Mouse (Mus musculus) gastrocnemius, postnatal 14 days (tissue): ENCODE data around the gene Rbm14. TPM values are rescaled to one million over a fixed set of nuclear protein-coding genes. Genes with fewer than 3 reads are reported as not detected.

Source experiments
- DNase-seq: peaks from one replicate; pipeline ENCODE4 v3.0.0; 2021; ENCODE audit warnings: mixed read lengths
- intact Hi-C: fragments of 180-260 bp; cut with DNase I; formaldehyde crosslinking; loops from one replicate; pipeline ENCODE4 v1.15.1; 2025; ENCODE audit warnings: low total_unique reads
- long read RNA-seq, 2 experiments: library from polyadenylated mRNA; stranded (forward); transcript quantifications; one replicate each; pipeline ENCODE4 v2.0.0; 2021
- total RNA-seq, 2 experiments: library from RNA; stranded (reverse); gene quantifications; 2 replicates each; pipeline ENCODE4 v1.2.3; 2021

Rbm14 gene
- total RNA-seq = 10 to 100 TPM; 13.6 to 13.9 TPM
- long read RNA-seq, experiment 1, transcript Rbm14-201 (3 exons, 3,165 nt) = major isoform, 7 of 8 reads
- long read RNA-seq, experiment 1, partial matches to known transcripts = 1 of 8 reads
- long read RNA-seq, experiment 1, other reads (novel, unspliced or antisense) = 0 of 8 reads
- long read RNA-seq, experiment 2, transcript Rbm14-201 (3 exons, 3,165 nt) = major isoform, 10 of 10 reads
- long read RNA-seq, experiment 2, partial matches to known transcripts = 0 of 10 reads
- long read RNA-seq, experiment 2, other reads (novel, unspliced or antisense) = 0 of 10 reads

DNA sequence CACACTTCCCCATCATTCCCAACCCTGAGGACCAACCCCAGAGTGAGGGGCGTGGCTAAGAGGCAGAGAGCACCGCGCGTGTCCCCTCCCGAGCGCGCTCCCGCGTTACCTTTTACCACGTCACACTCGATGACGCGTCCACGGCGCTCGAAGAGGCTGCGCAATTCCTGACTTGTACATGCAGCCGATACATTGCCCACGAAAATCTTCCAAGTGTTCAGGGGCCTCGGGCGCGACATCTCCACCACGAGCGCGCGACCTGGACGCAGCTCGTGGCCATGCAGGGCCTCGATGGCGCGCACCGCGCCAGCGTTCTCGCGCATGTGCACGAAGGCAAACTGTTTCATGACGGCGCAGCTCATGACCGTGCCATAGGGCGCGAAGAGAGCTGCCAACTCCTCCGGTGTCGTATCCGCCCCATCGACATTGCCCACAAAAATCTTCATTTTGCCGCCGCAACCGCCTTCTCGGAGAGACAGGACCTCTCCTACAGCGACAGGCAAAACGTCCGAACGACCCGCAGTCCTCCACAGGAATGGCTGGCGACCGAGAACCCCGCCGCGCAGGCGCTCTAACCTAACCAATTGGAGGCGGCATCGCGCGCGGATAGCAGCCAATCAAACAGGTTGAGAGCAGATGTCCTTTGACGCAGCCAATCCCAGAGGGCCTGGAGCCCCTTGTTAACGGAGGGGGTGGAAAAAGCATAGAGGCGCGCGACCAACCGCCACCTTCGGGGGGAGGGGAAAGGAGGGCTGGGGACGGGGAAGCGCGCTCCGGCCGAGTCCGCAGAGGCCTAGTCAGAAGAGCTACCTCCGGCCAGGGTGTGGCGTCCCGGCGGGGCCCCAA, at the start of gene Rbm14, which contains the start of gene Gm21992:
Rbm14 (minus strand) TSS at position 572 of the 846 bp plus-strand sequence.
Gm21992 (minus strand) TSS at position 550 of the 846 bp plus-strand sequence.
- intact Hi-C loops = no loop called here

DNA sequence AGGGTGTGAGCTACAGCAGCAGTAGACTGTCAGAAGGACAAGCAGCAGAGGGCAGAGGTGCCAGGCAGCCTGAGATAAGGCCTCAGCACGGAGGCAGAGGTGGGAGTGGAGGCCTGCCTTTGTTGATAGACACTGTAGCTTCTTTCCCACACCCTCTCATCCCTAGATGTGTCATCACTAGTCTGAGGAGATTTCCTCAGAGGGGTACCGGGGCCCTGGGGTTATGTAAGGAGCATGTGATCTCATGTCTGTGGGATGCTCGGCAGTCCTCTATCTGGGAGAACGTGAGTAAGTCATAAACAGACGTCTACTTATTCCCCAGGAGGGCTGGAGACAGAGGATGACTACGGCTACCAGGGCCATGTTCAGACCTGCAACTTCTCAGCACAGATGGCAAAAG, 47.6 kb upstream of the Rbm14 start:
- DNase-seq = no peak
- intact Hi-C loops = no loop called here

More for the DNA sequence above, at the start of gene Rbm14, which contains the start of gene Gm21992:
- peak; percentile 98 for DNase-seq

DNA sequence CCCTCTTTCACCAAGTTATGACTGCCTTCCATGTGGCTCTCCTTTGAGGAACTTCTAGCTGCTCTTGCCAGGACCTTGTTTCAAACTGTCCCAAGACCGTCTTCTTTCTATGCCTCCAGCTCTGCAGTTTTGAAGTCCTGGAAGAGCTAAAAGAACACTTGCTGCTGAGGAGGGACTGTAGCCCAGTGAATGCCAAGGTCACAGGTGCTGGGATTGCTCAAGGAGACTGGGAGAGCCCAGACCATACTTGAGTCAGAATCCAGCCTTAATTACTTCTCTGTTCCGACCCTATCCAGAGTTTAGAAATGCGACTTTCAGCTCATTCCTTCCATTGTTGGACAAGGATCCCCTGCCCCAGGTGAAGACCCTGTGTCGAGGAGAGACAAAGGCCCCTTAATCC, 44.5 kb upstream of the Rbm14 start:
- no peak for DNase-seq
- intact Hi-C loops = no loop called here

DNA sequence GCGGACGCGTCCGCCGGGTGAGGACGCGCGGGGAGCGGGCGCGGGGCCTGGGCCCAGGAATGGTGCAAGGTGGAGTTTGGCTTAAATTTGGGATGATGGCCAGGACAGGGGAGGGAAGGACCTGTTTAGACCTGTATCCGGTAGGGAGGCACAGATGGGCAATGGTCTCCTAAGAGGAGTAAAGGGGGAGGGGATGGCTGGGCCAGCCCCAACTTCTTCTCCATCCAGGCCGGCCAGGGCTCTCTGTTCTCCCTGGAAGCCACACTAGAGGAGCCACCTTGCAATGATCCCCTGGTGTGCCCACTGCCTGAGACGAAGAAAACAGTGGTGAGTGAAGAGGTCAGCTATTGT, 44.0 kb upstream of the Rbm14 start:
- intact Hi-C loops = no loop called here
- no peak for DNase-seq

DNA sequence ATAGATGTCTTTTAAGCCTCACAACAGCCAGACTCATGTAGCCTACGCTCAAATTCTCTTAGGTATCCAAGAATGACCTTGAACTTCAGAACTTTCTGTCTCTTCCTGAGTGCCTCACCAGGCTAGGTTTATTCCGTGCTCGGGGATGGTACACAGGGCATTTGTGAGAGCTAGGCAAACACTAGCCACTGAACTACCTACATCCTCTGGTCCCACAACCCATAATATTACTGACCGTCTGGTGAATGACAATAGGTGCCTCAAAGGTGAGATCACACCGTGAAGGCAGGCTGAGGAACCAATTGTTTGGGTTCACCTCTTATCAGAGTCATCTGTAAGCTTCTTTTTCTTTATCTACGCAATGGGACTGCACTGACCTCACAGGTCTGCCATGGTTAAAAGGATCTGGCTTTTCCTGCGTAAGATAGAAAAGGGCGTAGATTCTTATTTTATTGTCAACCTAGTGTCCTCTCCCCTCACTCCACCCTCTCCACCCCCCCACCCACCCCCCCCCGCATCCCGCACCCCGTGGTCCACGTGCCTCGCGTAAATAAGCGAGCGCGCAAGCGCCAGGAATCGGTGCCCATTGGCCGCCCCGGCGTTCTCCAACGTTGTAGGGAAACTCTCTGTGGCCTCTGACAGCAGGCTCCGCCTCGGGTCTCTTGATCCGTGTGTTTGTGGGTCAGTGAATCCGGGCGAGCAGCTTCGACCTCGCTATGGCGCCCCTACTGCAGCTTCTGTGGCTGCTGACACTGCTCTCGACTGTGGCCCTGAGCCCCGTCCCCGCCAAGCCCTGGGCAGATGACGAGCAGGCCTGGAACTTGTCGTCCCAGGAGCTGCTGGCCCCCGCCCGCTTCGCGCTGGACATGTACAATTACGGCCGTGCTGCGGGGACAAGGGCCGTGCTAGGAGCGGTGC, 43.4 kb upstream of the Rbm14 start, which contains the start of gene Ctsf:
Ctsf (plus strand) TSS at position 579 of the 918 bp plus-strand sequence.
- peak; percentile 94 for DNase-seq
- intact Hi-C loops = no loop called here

DNA sequence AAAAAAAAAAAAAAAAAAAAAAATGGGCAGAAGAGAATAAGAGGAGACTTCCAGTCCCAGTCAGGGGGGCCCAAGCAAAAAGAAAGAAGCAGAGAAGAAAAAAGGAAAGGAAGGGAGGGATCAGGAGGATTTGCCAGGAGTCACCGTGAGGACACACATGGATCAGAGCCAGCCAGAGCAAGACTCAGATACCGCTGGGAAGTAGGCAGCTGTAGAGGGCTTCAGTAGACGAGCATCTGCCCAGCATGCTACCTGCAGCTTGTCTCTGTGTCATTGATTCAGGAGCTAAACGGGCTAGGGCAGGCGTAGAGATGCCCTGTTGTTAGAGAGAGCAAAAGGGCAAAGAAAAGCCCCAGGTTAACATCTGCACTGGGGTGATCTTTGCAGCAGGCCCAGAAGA, 38.8 kb upstream of the Rbm14 start:
- intact Hi-C loops = no loop called here
- no peak for DNase-seq

DNA sequence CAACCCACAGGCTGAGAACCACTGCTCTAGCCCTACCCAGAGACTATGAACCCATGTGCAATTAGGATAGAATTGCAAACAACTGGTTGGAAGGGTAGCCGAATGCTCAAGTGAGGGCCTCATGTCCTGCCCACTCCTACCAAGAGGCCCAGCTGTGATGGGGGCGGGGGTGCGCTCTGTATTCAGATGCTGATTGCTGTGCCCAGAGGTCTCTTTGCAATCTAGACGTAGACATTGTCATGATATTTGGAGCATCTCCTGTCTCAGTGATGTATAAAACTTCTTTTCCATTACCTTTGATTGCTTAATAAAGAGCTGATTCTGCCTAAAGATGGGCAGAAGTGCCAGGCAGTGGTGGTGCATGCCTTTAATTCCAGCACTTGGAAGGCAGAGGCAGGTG, 38.4 kb upstream of the Rbm14 start:
- intact Hi-C loops = loop anchor here (10.0 kb wide), 1 partner anchor 225 kb away; the partner anchor contains the start of gene Rce1

DNA sequence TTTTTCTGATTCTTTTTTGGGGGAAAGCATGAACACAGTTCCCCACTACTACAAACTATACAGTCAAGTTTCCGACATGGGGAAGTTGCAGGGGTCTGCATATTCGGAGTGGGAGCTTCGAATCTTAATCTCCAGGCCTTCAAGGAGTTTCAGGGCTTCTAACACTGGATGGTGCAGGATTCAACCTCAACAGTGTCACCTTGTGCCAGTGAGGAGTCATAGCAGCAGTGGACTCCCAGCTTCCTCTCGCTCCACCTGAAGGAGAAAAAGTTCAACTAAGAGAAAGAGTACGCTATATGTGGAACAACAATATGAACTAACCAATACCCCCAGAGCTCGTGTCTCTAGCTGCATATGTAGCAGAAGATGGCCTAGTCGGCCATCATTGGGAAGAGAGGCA, 36.1 kb upstream of the Rbm14 start:
- intact Hi-C loops = loop anchor here (2.0 to 10.0 kb wide), 2 partner anchors 93 to 223 kb away; partner anchors contain the start of gene Rce1
- DNase-seq = no peak

More for the DNA sequence above, 38.4 kb upstream of the Rbm14 start:
- DNase-seq = no peak

DNA sequence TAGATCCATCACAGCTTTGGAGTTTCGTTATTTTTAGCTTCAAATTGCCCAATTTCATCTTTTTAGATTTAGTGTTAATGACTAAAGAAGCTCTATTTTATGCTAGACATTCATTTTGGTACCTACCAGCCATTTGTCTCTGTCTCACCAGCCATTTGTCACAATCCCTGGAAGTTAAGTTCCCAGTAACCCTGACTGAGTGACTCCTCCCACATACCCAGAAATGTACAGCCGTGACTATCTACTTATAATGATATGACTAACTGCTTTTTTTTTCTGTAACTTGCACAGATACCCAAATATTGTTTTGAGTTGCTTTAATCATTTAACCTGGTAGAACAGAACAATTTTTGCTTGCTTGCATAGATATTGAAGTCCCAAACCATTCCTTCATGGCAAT, 34.4 kb upstream of the Rbm14 start:
- DNase-seq = no peak
- intact Hi-C loops = loop anchor here (2.0 to 10.0 kb wide), 2 partner anchors 91 to 221 kb away; partner anchors contain the start of gene Rce1

DNA sequence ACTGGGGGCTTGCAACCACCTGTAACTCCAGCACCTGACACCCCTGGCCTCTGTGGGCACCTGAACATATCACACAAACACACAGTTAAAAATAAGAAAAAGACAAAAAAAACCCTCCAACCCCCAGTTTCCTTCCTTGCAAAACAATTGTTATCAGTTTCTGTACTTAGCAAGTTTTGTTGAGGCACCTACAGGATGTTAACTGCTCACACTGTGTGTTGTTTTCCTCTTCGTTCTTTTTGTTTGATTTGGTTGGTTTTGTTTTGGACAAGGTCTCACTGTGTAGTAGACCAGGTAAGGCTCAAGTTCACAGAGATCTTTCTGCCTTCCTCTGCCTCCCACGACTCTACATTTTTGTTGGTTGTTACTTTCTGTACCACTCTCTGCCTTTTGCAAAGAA, 31.2 kb upstream of the Rbm14 start:
- intact Hi-C loops = loop anchor here (10.0 kb wide), 1 partner anchor 218 kb away; the partner anchor contains the start of gene Rce1

DNA sequence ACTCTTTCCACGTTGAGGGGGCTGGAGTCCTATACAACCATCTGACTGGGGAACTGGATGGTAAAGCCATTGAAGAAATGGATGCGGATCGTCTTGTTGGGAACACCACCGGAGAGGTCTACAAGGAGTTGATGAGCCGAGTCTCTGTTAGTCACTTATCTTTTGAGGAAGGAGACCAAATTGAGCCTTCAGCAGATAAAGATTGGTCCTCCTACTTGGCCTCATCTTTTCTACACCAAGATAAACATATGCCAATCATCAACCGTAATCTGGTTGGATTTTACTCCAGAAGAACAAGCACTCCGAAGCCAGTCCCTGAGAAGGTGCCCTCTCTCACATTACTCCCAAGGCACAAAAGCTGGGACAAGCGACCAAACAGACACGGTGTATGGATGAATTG, 29.4 kb upstream of the Rbm14 start:
- intact Hi-C loops = loop anchor here (10.0 kb wide), 1 partner anchor 216 kb away; the partner anchor contains the start of gene Rce1
- no peak for DNase-seq

More for the DNA sequence above, 31.2 kb upstream of the Rbm14 start:
- no peak for DNase-seq

DNA sequence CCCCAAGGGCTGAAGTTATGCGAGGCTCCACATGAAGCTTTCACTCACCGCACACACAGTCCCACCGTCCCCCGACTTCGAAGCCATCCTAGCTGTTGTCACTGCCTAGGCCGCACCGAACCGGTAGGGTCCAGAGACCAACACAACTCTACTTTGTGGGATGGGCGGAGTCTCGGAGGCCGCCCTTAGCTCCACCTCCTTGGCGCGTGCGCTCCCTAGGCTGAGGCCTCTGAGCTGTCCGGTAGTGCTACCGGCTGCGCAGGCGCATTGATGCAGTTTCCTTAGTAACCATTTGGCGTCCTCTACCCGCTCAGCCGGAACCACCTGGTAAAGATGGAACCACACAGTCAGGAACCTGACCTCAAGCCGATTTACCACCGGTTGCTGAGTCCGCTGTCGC, 27.7 kb upstream of the Rbm14 start, which contains the start of the genes Ccs and Ccdc87:
Ccs (minus strand) TSS at position 184 of the 400 bp plus-strand sequence.
Ccdc87 (plus strand) TSS at position 218 of the 400 bp plus-strand sequence.
- peak; percentile 98 for DNase-seq
- intact Hi-C loops = no loop called here

DNA sequence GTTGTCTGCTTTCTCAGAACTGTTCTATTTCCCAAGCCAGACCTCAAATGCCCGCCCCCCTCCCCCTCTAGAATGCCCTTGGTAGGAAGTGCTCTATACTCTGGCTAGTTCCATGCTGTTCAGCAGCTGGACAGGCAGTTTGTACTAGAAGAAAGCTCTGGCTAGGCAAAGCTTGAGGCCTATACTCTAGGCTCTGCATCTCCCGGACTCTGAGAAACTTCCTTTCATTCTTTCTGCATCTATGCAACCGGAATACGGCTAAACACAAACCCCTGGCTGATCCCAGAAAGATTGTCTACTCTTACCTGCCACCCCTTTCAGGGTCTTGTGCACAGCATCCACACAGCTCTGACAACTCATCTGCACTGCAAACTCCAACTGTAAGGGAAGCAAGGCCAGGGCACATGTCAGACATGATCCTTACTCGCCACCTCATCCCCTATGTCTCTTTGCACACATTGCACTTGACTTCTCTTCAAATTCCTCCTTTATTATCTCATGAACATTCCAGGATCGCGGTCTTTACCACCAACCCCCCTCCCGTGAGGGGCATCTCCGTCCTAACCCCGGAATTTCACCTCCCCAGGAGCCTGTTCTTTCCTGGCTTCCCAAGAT, 27.2 kb upstream of the Rbm14 start:
- intact Hi-C loops = no loop called here

DNA sequence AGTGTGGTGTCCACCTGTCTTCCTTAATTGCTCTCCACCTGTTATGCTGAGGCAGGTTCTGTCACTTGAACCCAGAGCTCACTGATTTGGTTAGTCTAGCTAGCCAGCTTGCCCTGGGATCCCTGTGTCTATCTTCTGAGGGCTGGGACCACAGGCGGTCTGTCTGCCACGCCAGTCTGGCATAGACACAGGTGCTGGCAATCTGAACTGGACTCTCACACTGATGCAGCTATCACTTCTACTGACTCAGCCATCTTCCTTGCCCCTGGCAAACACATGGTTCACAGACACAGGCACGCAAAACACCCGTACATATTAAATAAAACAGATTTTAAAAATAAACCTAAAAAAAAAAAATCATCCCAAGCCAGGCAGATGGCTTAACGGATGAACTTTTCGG, 25.6 kb upstream of the Rbm14 start:
- intact Hi-C loops = no loop called here
- DNase-seq = no peak

More for the DNA sequence above, 27.2 kb upstream of the Rbm14 start:
- no peak for DNase-seq

DNA sequence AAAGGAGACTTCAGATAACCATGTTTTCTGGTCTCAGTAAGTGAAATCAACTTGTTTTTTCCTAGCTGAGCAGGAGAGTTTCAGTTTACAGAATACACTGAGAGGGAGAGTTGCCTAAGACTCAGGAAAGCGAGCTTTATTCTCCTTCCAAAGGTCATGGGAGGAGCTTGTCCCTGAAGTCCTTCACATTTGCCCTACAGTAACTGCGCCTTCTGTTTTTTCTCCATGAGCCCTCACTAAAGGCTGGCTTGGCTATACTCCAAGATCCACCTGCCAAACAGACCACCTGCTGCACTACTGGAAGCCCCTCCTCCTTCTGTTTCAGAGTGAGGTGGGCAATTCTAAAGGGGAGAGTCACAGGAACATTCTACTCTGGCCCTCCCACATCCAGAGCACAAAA, 24.7 kb upstream of the Rbm14 start:
- no peak for DNase-seq
- intact Hi-C loops = no loop called here

DNA sequence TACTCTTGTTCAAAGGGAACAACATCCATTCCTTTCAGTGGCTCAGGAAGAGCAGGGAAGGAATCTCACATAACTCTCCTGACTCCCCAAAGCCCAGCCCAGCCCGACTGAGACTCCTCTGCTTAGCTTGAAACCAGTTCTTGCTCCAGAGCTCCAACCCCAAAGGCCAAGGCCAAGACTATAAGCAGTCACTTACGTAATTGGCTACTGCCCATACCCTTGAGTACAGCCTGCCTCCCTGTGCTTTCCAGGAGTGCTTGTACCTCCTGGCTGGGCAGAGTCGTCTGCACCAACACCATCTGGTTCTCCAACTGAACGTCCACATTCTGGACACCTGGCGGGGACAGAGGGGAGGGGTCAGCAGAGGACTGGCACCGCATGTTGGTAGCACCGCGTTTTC, 22.5 kb upstream of the Rbm14 start:
- intact Hi-C loops = no loop called here
- no peak for DNase-seq

DNA sequence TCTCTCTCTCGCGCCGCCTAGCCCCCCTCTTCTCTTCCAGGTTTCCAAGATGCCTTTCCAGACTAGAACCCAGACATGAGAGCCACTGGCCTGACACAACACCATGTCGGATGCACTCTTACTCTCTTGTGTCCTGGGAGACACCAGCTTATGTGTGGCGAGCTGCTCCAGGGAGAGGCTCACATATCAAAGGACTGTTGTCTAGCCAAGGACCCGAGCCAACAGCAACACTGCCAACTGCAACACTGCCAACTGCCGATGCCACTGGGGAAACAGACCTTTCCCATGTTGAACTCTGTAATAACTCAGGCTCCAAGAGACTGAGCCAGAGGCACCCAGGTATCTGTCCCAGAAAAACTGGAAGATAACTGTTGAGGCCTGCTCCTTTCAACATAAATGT, 17.7 kb upstream of the Rbm14 start:
- intact Hi-C loops = no loop called here

DNA sequence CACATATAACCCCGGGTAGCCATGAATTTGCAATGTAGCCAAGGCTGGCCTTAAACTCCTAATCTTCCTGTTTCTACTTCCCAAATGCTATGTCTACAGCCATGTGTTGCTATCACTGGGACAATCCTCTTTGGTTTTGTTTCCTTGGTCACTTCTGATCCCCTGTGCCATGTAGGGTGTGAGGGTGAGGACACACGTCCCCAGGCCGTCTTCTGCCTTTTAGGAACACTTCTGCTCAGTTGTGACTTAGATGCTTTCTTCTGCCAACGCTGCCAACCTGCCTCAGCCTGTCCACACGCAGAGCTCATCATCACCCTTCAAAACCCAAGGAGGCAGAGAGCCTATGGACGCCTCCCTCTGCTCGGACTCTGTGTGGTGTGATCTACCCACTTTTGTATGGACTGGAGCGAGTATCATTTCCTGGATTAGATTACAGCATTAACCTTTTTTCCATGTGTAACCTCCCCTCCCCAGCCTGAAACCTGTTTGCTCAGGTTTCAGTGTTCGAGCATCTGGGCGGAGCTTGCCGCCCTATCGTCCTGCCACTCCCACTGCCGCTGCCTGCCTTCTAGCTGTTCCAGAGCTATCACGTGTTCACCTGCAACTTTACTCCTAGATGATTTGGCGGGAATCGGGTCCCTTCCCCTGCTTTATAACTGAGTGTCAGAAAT, 17.1 kb upstream of the Rbm14 start:
- no peak for DNase-seq
- intact Hi-C loops = no loop called here

More for the DNA sequence above, 17.7 kb upstream of the Rbm14 start:
- DNase-seq = peak; percentile 70
